Mouse (Mus musculus) ovary, adult 18-20 months (tissue): ENCODE measurements at regions not wholly inside any gene's neighbourhood (a gene's known extent, or its start where the extent isn't known, plus 50 kb on each side); places are given as distances from the start of the nearest gene placed in this dataset.

Experiments used
- DNase-seq: peaks from one replicate; pipeline ENCODE4 v3.0.0; 2022; ENCODE audit warnings: low spot score, mixed read lengths

GRCm38 (mm10) chr15:62421073-62421851 is 1423.7 kb downstream of the Gsdmc2 start:
- no peak for DNase-seq

DNA sequence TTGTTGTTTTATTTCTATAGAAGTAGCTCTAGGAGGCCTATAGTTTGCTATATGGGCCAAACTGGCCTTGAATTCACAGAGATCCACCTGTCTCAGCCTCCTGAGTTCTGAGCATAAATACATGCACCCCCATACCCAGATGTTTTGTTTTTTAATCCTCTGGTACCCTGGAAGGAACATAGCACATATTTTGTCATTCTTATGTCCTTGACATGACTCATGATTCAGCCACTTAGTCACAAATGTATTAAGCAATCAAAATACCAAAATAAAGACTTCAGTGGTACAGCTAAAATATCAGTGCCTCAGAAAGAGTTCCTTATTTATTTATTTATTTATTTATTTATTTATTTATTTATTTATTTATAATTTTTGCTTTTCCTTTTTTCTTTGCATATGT is 1428.3 kb downstream of the Gsdmc2 start:
- no peak for DNase-seq

DNA sequence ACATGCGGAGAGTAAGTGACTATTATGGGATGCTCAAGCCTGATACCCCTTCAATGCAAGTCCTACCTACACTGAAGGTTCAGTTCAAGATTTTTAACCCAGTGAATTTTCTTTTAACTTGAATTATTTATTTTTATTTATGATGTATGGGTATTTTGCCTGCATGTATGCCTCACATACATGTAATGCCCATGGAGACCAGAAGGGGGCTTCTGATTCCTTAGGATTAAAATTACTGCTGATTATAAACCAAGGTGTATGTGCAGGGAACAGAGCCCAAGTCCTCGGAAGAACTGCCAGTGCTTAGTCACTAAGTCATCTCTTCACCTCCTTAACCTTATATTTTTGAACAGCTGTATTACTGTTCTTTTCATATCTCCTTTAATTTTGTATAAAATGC is 1431.3 kb downstream of the Gsdmc2 start:
- no peak for DNase-seq

DNA sequence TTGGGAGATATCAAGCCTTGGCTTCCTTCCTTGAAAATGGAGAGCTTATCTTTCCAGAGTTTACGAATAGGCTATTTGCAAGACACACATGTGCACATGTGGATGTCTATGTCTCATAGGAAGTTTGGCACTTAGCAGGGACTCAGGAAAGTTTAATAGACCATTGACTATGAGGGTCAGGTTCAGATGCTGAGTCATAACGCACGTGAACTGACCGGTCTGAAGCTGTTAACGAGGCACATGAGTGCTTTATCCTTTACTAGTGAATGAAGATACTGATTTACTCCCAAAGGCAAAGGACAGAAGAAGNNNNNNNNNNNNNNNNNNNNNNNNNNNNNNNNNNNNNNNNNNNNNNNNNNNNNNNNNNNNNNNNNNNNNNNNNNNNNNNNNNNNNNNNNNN is 1442.8 kb downstream of the Gsdmc2 start:
- DNase-seq, result no peak

- no peak for DNase-seq
Measured at GRCm38 (mm10) chr15:62400984-62401609, 1443.9 kb downstream of the Gsdmc2 start.

- no peak for DNase-seq
Measured at GRCm38 (mm10) chr15:62399381-62399780, 1445.6 kb downstream of the Gsdmc2 start.

DNA sequence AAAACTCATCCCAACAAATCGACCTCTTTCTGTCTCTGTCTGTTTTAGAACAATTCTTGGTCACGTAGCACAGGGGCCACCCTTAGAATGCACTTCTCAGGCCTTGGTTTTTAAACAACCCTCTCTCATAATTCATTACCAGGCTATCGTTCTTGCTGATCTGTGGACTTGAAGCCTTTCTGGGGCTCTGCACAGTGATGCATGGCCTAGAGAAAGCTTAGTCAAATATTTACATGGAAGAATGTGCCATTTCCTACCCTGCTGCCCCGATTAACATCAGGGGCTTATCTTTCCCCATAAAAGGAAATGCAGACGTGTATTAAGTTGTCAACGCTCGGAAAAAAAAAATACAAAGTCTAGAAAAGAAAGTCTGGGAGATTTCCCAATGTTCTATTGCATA is 1448.0 kb downstream of the Gsdmc2 start:
- DNase-seq, result no peak

GRCm38 (mm10) chr15:62395377-62395776 is 1449.6 kb downstream of the Gsdmc2 start:
- no peak for DNase-seq

- no peak for DNase-seq
Measured at GRCm38 (mm10) chr15:62393416-62393815, 1451.6 kb downstream of the Gsdmc2 start.

GRCm38 (mm10) chr15:62392839-62393238 is 1452.1 kb downstream of the Gsdmc2 start:
- no peak for DNase-seq

DNA sequence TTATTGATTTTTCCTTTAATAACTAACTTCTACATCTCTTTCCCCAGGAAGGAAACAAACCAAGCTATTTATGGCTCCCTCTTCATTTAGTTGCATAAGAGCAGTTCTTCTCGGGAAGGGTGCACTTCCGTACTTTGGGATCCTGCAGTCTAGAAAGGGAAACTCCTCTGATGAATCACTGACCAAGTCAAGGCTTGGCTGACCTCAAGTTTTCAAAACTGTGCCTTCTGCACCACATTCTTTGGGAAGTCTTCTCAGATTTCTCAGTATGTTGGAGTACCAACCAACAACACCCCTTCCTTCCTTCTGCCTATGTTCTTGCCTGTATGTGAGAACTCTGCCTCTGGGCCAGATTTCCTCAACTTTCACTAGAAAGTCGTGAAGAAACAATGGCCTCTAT is 1452.6 kb downstream of the Gsdmc2 start:
- DNase-seq, result peak; percentile 15

GRCm38 (mm10) chr15:62389431-62390105 is 1455.4 kb downstream of the Gsdmc2 start:
- no peak for DNase-seq

DNA sequence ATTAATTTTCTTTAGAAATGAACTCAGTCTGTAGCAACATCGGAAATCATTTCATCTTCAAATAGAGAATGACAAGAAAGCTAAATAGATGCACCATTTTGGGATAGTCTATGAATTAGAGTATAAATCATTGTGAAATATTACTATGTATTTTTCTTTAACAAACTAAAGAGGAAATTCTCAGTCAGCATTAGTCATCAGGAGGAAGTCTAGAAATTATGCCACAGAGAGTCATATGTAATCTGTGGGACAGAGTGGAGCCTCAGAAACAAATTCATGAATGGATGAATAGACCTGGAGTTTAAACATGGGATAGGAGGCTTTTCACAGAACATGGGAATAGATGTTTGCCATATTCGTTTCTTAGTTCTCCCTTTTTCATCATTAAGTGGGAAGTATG is 1459.4 kb upstream of the A1bg start:
- DNase-seq, result no peak

DNA sequence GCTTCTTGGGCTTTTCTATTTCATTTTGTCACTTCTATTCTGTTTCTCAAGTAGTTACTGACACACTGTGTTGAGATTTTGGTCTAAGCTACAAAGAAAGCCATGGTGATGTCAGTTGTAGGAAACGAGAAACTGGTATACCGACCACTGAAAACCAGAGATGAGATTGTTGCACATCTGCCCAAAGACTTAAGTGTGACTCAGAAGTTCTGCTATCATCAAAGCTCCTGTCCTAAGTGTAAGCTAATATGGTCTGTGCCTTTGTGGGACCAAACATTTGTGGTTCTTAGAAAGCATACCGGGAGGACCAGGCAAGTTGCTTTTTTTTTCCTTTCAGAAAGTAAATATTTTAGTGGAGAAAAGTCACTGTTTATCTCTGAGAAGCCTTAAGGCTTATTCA is 1451.8 kb upstream of the A1bg start:
- no peak for DNase-seq

- DNase-seq, result no peak
Measured at GRCm38 (mm10) chr15:62361171-62361570, 1438.4 kb upstream of the A1bg start.

GRCm38 (mm10) chr15:62358338-62359239 is 1435.8 kb upstream of the A1bg start:
- no peak for DNase-seq

DNA sequence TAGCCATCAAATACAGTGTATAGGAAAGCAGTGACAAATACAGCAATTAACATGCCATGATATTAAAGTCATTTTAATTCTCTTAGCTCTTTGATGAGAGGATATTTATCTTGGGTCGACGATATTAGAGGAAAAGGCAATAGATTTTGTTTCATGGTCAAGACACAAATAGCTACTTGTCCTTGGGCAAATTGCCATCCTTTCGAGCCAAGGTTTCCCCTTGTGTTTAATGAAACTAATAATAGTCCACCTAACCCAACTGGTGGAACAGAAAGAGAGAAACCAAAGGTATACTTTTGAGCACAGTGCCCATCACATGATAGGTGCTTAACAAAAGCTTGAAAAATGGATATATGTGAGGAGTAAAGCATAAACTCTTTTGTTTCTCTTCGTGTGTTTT is 1431.0 kb upstream of the A1bg start:
- DNase-seq, result peak; percentile 56

DNA sequence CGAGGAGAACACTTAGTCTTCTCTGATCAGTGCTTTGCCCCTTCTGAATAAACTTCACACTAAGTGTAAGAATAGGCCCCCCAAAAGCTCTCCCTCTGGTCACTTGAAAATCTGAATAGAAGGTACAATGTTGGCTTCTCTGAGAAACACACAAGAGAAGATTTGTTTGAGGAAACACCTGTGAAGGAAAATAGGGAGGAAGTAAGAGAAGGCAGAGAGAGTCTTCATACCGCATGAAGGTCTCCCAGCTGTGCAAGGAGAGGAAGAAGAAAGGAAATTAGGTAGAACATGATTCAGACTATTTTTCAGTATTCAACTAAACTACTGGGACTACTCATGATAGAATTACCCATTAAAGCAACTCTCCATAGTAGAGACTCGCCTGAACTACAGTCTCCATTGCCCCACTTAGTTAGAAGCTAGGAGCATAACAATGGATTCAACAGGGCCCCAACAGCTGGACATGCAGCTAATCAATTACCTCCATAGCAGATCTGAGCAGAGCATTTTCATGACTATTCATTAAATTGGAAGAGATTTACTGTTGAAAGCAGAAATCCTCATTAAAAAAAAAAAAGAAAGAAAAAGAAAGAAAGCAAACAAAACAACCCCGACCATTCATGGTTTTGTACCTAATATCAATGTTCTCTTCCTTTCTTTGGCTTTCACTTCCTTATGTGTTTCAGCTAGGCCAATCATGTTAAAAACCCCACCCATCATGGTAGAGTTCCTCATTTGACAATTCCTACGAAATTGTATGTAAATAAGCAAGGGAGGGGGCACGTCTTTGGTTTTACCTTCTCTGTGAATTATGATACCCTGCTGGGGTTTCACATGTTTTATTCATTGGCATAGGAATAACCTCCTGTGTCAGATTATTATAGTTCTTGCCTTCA is 1428.3 kb upstream of the A1bg start:
- no peak for DNase-seq

GRCm38 (mm10) chr15:62349981-62350380 is 1427.2 kb upstream of the A1bg start:
- DNase-seq, result no peak

GRCm38 (mm10) chr15:62348956-62349355 is 1426.1 kb upstream of the A1bg start:
- DNase-seq, result no peak

DNA sequence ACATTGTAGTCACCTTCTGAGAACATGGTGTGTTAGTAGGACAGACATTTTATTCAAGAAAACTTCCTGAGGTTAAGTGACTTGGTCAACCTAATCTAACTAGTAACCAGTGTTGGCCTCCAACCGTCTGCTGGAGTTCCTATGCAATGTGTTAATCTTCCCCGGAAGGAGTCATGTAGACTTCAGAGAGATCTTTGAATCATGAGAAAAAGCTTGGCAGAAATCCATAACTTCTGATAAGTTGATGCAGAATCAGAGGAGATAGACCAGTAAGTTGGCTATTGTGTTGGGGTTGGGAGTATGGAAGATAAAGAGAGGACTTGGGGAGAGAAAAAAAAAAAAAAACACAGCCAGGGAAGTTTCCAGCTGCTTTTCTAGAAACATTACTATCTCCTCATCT is 1424.9 kb upstream of the A1bg start:
- no peak for DNase-seq
